Mouse (Mus musculus): ENCODE results near the gene Dgcr6.

- TF ChIP-seq CTCF (IDR thresholded peaks at IDR 0.05; ENCODE audit: borderline replicate concordance, extremely low read depth, insufficient read depth, insufficient read length) = no peak
- TF ChIP-seq POLR2A (IDR thresholded peaks at IDR 0.05; ENCODE audit: borderline replicate concordance, extremely low read depth, insufficient read depth, insufficient read length, poor library complexity, severe bottlenecking) = no peak
These were observed 51.1 kb downstream of the Dgcr6 start for GRCm38 (mm10) chr16:18103808-18104207.
